Mouse (Mus musculus) limb, embryonic 11.5 days (tissue): Measurements from ENCODE around the gene Ogfod3. TPM values are rescaled to one million over a fixed set of nuclear protein-coding genes. Genes with fewer than 3 reads are reported as not detected.

Experiments
- ATAC-seq: fragments of 200-750 bp; cut with Nextera tagmentation; 2 replicates; pipeline ENCODE4 v1.8.0; 2017; ENCODE audit warnings: low read depth; ENCODE audit not compliant: insufficient number of reproducible peaks, low FRiP score, low TSS enrichment
- DNase-seq: peaks from one replicate; pipeline ENCODE4 v3.0.0-alpha.2; 2015; ENCODE audit warnings: low spot score
- H3K27ac ChIP-seq: fragments of 300-500 bp; sonication (generic); replicated peaks from 2 replicates; pipeline ENCODE4 v1.5.1; 2014; ENCODE audit warnings: low read depth, mild to moderate bottlenecking, low read length
- H3K27me3 ChIP-seq: fragments of 300-500 bp; sonication (generic); 2 replicates; pipeline ENCODE4 v1.6.1; 2014; ENCODE audit warnings: mild to moderate bottlenecking, low read length, mixed read lengths; ENCODE audit not compliant: control insufficient read depth, insufficient read depth
- H3K36me3 ChIP-seq: fragments of 300-500 bp; sonication (generic); 2 replicates; pipeline ENCODE4 v1.6.1; 2014; ENCODE audit warnings: mild to moderate bottlenecking, low read length, moderate library complexity, mixed read lengths; ENCODE audit not compliant: control insufficient read depth, insufficient read depth
- H3K4me1 ChIP-seq: fragments of 300-500 bp; sonication (generic); 2 replicates; pipeline ENCODE4 v1.6.1; 2014; ENCODE audit warnings: low read length, mixed read lengths; ENCODE audit not compliant: control insufficient read depth, insufficient read depth
- H3K4me2 ChIP-seq: fragments of 300-500 bp; sonication (generic); 2 replicates; pipeline ENCODE4 v1.6.1; 2014; ENCODE audit warnings: low read depth, mild to moderate bottlenecking, moderate library complexity; ENCODE audit not compliant: severe bottlenecking
- H3K4me3 ChIP-seq: fragments of 300-500 bp; sonication (generic); 2 replicates; pipeline ENCODE4 v1.5.1; 2014; ENCODE audit warnings: low read depth, low read length
- H3K9ac ChIP-seq: fragments of 300-500 bp; sonication (generic); 2 replicates; pipeline ENCODE4 v1.6.1; 2014; ENCODE audit warnings: mild to moderate bottlenecking, low read length
- H3K9me3 ChIP-seq: fragments of 300-500 bp; sonication (generic); 2 replicates; pipeline ENCODE4 v1.6.1; 2016; ENCODE audit warnings: low read length; ENCODE audit not compliant: control insufficient read depth
- WGBS: fragments of 180-500 bp; shearing (Covaris S2); extraction: QIAGEN DNeasy Blood & Tissue Kit; methylation state at CpG from one replicate; pipeline ENCODE4 v1.1.7; 2014; 5-methylcytosine and 5-hydroxymethylcytosine counted together
- polyA plus RNA-seq: library from polyadenylated mRNA; unstranded; fragments of >200 nt; fragmentation: Nextera tagmentation; extraction: Ambion mirVana; gene quantifications from 2 replicates; pipeline ENCODE4 v1.2.1, GENCODE M21; 2014

Ogfod3 gene
- polyA plus RNA-seq, 1 experiment from 2014 or later = 13.4 TPM

DNA sequence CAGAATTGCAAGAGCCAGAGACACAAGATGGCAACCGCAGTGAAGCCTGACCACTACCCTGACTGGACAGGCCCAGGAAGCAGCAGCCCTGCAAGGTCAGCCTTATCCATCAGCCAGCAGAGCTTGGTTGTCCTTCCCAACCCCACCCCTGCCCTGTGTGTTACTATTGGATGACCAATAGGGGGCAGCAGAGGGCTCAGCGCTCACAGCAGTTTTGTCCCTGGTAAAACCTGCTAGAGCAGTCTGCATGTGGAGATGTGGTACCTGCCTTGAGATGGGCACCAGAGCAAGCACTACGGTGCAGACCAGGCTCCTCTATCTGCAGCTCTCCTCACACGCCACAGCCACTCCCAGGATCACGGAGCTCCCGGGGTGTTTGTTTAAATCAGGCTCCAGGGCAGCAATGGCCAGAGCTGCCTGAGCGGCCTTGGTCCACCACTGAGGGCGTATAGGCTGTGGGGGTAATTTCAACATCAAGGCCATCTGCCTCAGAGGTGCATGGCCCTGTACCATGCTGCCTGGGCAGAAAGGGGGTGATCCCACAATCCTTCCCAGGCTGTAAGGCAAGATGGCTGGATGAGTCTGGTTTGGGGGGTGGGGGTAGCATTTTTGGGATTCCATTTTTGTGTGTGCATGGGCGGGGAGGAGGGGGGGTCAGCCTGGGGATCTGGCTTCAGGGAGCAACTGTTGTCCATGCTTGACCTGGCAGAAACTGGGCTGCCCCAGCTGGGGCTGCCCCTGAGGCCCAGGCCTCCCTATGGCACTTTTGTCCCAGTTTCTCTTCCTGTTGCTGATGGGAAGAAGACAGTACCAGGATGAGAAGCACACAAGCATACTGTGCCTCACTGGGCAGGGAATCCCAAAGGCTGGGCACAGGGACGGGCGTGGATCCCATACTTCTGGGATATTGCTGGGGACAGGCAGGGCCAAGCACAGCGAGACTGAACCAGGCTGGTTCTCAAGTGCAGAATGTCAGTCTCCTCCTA is 27.9 kb downstream of the Ogfod3 start:
- no peaks in the 10 kb centered on the region for H3K9me3 ChIP-seq
- no peak overlapping the region for H3K27ac ChIP-seq
- no peak overlapping the region for H3K4me3 ChIP-seq
- DNase-seq (peak; percentile 78), ATAC-seq (no peak)
- no peak overlapping the region for H3K4me2 ChIP-seq
- no peak overlapping the region for H3K9ac ChIP-seq
- no peaks in the 10 kb centered on the region for H3K27me3 ChIP-seq
- WGBS = 62% methylated on average over 12 of the region's 12 CpGs
- H3K36me3 ChIP-seq = no peaks in the 10 kb centered on the region
- H3K4me1 ChIP-seq = no peaks in the 10 kb centered on the region

DNA sequence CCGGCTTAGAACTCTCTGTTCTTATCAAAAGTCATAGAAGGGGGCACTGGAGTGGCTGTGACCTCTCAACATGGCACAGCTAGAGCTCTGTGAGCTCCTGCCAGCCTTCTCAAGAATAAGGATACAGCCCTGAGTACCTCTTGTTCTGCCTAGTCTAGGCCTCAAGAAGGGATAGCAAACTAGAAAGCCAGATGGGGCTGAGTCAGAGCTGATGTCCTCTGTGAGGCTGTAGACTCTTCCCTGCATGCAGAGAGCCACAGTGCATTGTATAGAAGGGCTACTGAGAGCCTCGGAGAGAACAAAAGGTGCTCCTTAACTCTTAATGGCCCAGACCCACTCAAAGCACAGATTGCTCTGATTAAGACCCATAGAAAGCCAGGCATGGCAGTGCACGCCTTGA is 30.3 kb downstream of the Ogfod3 start:
- Histone ChIP-seq H3K4me1 (no peaks in the 10 kb centered on the region), H3K4me3 (no peak overlapping the region), H3K27me3 (no peaks in the 10 kb centered on the region), H3K9me3 (no peaks in the 10 kb centered on the region), H3K27ac (no peak overlapping the region), H3K4me2 (no peak overlapping the region), H3K9ac (no peak overlapping the region), H3K36me3 (no peaks in the 10 kb centered on the region)
- WGBS = 47% methylated on average over 3 of the region's 3 CpGs
- no peak for DNase-seq
- ATAC-seq = no peak

DNA sequence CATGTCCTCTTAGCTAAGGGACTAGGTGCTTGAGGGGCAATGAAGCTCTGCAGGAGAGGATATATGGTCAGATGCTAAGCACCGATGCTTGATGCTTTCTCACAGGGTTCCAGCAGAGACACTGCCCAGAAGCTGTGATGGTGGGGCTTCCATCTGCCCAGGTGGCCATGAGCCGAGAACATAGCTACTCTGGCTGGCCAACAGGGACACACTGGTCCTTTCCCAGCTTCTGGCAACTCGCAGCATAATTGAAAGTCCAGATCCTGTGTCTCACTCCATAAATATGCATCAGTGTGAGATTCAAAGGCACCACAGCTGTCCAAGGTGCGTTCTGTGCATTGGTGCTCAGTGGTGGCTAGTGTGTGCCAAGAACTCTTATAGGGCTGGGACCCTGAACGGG is 31.3 kb downstream of the Ogfod3 start:
- no peaks in the 10 kb centered on the region for H3K36me3 ChIP-seq
- DNase-seq (no peak), ATAC-seq (no peak)
- H3K27me3 ChIP-seq = no peaks in the 10 kb centered on the region
- no peak overlapping the region for H3K27ac ChIP-seq
- no peak overlapping the region for H3K4me2 ChIP-seq
- no peaks in the 10 kb centered on the region for H3K4me1 ChIP-seq
- WGBS = 84% methylated on average over 5 of the region's 5 CpGs
- no peaks in the 10 kb centered on the region for H3K9me3 ChIP-seq
- H3K4me3 ChIP-seq = no peak overlapping the region
- no peak overlapping the region for H3K9ac ChIP-seq

- WGBS = 93% methylated on average over 4 of the region's 4 CpGs
- no peak for ATAC-seq
Observed at GRCm38 (mm10) chr11:121163751-121164150, 40.8 kb downstream of the Ogfod3 start.

GRCm38 (mm10) chr11:121160636-121161346 is 43.7 kb downstream of the Ogfod3 start:
- peaks cover 21% of the 10 kb centered on the region for H3K27me3 ChIP-seq
- 91% methylated on average over 26 of the region's 26 CpGs for WGBS
- ATAC-seq = no peak
- H3K4me2 ChIP-seq = no peak overlapping the region
- no peak overlapping the region for H3K9ac ChIP-seq
- H3K4me3 ChIP-seq = no peak overlapping the region
- H3K27ac ChIP-seq = no peak overlapping the region
- no peak for DNase-seq
- peaks cover 3% of the 10 kb centered on the region; the same call in 1 of the 2 replicates for H3K4me1 ChIP-seq
- no peaks in the 10 kb centered on the region for H3K36me3 ChIP-seq
- H3K9me3 ChIP-seq = no peaks in the 10 kb centered on the region

More at GRCm38 (mm10) chr11:121163751-121164150, 40.8 kb downstream of the Ogfod3 start:
- Histone ChIP-seq H3K27ac (no peak overlapping the region), H3K9ac (no peak overlapping the region), H3K4me3 (no peak overlapping the region), H3K4me1 (no peaks in the 10 kb centered on the region), H3K36me3 (no peaks in the 10 kb centered on the region), H3K27me3 (no peaks in the 10 kb centered on the region), H3K9me3 (no peaks in the 10 kb centered on the region), H3K4me2 (no peak overlapping the region)
- no peak for DNase-seq

GRCm38 (mm10) chr11:121159971-121160370 is 44.5 kb downstream of the Ogfod3 start, which contains the start of gene Uts2r:
Gene Uts2r, plus strand, starts transcription at chr11:121160271.
- peaks cover 30% of the 10 kb centered on the region for H3K27me3 ChIP-seq
- 89% methylated on average over 5 of the region's 5 CpGs for WGBS
- H3K36me3 ChIP-seq = no peaks in the 10 kb centered on the region
- DNase-seq (no peak), ATAC-seq (no peak)
- no peak within 1 kb of the TSS for H3K27ac ChIP-seq
- no peaks in the 10 kb centered on the region for H3K9me3 ChIP-seq
- no peak within 1 kb of the TSS for H3K4me3 ChIP-seq
- peaks cover 3% of the 10 kb centered on the region; the same call in 1 of the 2 replicates for H3K4me1 ChIP-seq
- no peak within 1 kb of the TSS for H3K9ac ChIP-seq
- no peak within 1 kb of the TSS for H3K4me2 ChIP-seq

GRCm38 (mm10) chr11:121156411-121156891 is 48.1 kb downstream of the Ogfod3 start:
- H3K9me3 ChIP-seq = no peaks in the 10 kb centered on the region
- H3K27ac ChIP-seq = no peak overlapping the region
- H3K9ac ChIP-seq = no peak overlapping the region
- peak overlapping the region; percentile 31 for H3K4me3 ChIP-seq
- ATAC-seq (no peak), DNase-seq (peak; percentile 37)
- peaks cover 3% of the 10 kb centered on the region; the same call in 1 of the 2 replicates for H3K4me1 ChIP-seq
- 2% methylated on average over 45 of the region's 45 CpGs for WGBS
- no peaks in the 10 kb centered on the region for H3K36me3 ChIP-seq
- H3K27me3 ChIP-seq = peaks cover 31% of the 10 kb centered on the region
- H3K4me2 ChIP-seq = peak overlapping the region; percentile 69

GRCm38 (mm10) chr11:121154203-121154602 is 50.3 kb downstream of the Ogfod3 start:
- peaks cover 3% of the 10 kb centered on the region; the same call in 1 of the 2 replicates for H3K4me1 ChIP-seq
- peaks cover 31% of the 10 kb centered on the region for H3K27me3 ChIP-seq

More at GRCm38 (mm10) chr11:121154203-121154602, 50.3 kb downstream of the Ogfod3 start:
- Histone ChIP-seq H3K9ac (no peak overlapping the region), H3K36me3 (no peaks in the 10 kb centered on the region), H3K9me3 (no peaks in the 10 kb centered on the region), H3K4me2 (no peak overlapping the region), H3K4me3 (no peak overlapping the region), H3K27ac (no peak overlapping the region)
- ATAC-seq (no peak), DNase-seq (no peak)
- 43% methylated on average over 4 of the region's 4 CpGs for WGBS
